Mouse (Mus musculus) hindlimb bud, embryonic 11.5 days (tissue): ENCODE results near the gene Tspan4.

Source experiments
- DNase-seq: peaks from one replicate; pipeline ENCODE4 v3.0.0-alpha.2; 2012; ENCODE audit warnings: low read depth, low spot score; ENCODE audit errors: extremely low spot score

The Tspan4 gene

DNA sequence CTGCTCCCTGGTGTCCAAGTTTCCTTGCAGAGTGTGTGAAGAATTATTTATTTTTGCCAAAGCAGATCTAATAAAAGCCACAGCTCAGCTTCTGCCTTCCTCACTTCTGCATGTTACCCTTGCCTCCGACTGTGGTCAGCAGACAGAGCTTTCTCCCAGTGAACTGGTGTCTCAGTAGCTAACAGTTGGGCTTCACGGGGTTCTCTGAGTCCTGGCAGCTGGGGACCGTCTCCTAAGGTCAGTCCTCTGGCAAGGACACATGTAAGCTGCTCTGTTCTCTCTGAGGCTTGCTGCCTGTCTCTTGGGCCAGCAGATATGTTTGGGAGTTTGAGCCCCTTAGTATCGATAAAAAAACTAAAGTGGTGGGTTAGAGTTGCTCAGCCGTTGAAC is 15.0 kb upstream of the Tspan4 start:
- DNase-seq = no peak

DNA sequence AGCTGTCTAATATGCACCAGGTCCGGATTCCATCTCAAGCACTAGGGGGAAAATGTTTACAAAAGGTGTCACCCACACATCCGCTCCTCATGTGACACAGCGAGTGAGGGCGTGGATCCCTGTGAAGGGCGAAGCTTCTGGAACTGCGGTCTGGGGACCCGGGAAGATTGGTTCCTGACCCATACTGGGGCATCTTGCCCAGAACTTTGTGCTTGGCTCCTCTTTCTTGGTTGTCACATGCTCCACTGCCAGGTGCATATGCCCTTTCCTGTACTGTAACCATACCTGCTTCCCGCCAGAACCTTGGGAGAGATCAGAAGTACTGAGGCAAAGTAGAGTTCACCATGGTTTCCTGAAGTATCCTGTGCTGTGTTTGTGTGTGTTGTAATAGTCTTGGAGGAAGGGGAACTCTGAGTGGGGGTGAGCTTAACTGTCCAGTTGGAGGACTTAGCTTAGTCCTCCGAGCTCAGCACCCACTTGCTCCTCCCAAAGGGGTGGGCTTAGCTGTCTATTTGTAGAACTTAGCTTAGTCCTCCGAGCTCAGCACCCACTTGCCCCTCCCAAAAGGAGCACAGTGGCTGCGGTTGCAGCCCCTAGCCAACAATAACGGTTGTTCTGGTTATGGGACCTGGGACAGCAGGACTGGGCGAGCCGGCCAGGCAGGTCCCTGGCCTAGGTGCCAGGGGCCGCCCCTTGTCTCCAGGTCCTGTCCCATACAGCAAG is 14.5 kb upstream of the Tspan4 start, which contains the start of gene Cracr2b:
TSS of gene Cracr2b (plus strand) at position 704 of the 723 bp plus-strand sequence.
- DNase-seq = no peak

DNA sequence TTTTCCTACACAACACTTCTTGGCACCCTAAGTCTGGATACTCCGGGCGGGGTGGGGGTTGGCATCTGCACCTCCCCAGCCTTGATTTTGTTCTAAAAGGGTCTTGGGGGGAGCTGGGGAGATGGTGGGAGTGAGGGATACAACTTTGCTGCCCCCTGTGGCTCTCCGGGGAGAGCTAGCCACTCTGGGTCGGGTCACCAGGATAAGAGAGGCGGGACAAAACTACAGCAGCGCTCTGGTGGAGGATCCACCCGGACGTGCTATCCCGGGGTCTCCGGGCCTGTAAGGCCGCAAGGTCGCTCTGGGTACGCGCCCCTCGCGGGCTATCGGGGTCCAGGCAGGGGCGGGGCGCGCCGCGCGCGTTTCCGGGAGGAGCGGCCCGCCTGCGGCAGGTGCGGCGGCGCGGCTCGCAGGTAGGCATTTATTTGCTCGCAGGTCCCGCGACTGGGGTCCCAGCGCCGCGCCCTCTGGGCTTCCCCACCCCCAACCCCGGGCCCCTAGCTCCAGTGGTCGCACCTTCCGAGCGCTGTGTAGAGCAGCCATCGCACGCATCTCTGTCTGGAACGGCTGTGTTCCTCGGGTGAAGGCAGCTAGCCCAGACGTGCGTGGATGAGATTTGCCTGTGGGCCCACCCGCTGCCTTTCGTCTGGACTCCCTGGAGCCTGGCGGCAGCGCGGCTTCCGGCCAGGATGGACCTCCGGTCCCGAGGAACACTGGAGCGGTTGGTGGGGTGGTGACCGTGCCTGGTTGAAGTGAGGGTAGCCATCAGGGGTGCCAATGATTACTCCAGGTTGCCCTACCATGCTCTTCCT is 13.3 kb upstream of the Tspan4 start:
- no peak for DNase-seq

DNA sequence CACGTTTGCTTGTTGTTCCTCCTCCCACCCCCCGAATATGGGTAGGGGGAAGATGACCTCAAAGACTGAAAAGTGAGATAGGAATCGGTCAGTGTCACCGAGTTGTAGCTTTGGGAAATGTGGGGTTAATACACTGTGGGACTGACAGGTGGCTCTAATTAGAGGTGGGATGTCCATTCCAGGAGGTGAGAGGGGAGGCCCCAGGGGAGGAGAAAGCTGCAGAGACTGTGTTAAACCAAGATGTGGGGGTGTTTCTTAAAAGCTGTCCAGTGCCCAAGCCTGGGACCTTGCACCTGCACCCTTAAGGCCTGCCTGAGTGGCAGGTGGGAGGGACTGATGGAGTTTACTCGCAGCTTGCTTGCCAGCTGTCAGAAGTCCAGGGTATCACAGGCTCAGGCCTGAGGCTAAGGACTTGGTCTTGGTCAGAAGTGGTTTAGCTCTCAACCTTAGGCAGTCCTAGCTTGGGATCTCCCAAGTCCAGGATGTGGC is 12.7 kb upstream of the Tspan4 start:
- DNase-seq = no peak

DNA sequence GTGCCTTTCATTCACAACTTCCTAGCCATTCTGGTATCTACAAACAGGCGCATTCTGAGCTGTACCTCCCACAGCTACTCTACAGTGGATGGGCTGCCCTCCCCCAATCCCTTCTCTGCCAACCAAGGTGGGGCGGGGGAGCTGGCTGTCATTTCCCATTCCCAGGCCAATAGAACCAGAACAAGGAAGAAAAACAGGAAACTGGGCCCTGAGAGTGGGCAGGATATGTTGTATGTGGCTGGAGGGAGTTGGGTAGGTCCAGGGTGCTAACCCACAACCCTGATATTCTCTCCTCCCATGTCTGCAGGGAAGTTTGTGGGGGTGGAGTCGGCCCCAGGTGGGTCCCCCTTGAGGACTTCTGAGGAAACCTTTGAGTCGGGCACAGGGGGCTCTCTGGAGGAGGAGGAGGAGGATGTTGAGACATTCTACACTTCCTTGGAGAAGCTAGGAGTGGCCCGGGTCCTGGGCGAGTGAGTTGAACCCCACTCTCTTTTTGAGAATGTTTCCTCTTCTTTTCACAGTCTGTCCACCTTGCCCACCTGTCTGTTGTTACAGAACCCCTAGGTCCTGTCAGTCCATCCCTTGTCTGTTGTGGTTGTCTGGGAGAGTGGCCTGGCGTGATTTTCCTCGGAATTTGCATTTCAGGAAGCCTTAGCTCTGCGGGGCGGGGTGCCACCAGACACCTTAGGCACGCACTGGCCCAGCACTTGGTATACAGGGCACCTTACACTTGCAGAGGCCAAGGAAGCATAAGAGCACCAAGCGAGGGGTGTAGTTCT is 11.0 kb upstream of the Tspan4 start:
- DNase-seq = no peak

- no peak for DNase-seq
Observed at GRCm38 (mm10) chr7:141464603-141465201, 10.3 kb upstream of the Tspan4 start.

- no peak for DNase-seq
Observed at GRCm38 (mm10) chr7:141465388-141466044, 9.5 kb upstream of the Tspan4 start.

- DNase-seq = no peak
Observed at GRCm38 (mm10) chr7:141466045-141466394, 9.0 kb upstream of the Tspan4 start.

- DNase-seq = no peak
Observed at GRCm38 (mm10) chr7:141466607-141467148, 8.4 kb upstream of the Tspan4 start.

DNA sequence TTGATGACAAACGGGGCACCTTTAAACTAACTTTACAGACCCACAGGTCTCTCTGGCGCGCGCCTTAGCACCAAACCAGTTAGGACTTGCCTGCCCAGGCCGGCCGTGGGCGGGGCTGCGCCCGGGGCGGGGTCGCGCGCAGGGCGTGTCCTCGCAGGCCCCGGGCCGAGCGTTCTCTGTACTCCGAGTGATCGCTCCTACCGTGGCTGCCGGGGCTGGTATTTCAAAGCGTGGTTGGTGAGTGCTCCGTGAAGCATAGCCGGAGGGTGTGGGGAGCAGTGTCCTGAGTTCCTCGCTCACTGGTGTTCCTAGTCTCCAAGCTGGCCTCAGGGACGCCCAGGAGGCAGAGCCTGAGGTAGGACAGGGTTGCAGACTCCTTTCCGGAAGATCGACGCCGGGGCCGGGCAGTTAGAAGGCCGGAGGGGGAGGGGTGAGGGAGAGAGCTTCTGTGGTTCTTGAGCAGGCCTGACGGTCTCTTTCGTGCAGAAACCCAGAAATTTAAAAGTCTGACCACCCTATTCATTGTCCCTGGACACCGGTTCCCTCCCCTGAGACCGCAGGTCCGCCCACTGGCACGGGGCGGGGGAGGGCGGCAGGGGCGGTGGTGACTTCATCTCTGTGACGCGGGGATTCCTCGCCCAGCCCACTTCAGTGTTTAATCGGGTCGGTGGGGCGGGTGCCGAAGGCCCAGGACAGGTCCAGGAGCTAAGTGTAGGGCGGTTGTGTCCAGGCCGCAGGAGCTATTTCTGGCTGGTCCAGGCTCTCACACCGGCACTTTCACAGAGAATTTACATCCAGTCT is 7.6 kb upstream of the Tspan4 start, which contains the start of gene Cd151:
TSS of gene Cd151 (plus strand) at position 163 of the 801 bp plus-strand sequence.
- no peak for DNase-seq

DNA sequence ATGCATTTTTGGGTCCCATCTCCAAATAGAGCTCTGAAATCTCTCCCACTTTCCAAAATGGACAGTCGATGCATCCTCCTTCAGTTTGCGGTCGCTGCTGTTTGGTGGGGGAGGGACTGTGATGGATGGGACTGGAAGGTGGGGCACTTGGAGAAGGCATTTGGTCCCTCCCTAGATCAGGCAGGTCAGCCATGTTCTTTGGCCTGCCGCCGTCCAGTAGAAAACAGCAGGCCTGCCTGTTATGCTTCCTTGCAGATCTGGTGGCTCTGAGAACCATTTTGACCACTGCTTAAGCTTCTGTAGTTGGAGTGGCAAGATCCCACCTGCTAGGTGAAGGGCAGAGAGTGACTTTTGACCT is 6.9 kb upstream of the Tspan4 start:
- no peak for DNase-seq

- no peak for DNase-seq
Observed at GRCm38 (mm10) chr7:141468522-141469211, 6.4 kb upstream of the Tspan4 start.

DNA sequence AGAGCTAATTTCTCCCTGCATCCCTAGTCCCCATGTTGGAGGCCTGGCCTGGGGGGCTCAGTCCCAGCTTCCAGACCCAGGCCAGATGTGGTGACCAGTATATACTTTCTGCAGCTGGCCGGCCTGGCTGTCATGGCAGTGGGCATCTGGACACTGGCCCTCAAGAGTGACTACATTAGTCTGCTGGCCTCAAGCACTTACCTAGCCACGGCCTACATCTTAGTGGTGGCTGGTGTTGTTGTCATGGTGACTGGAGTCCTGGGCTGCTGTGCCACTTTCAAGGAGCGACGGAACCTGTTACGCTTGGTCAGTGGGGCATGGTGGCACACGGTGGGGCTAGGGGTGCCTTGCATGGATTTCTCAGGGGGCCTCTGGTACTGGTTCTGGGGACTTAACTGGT is 5.7 kb upstream of the Tspan4 start:
- DNase-seq = no peak

GRCm38 (mm10) chr7:141469901-141470636 is 5.0 kb upstream of the Tspan4 start:
- no peak for DNase-seq

- no peak for DNase-seq
Observed at GRCm38 (mm10) chr7:141470637-141470944, 4.4 kb upstream of the Tspan4 start.

DNA sequence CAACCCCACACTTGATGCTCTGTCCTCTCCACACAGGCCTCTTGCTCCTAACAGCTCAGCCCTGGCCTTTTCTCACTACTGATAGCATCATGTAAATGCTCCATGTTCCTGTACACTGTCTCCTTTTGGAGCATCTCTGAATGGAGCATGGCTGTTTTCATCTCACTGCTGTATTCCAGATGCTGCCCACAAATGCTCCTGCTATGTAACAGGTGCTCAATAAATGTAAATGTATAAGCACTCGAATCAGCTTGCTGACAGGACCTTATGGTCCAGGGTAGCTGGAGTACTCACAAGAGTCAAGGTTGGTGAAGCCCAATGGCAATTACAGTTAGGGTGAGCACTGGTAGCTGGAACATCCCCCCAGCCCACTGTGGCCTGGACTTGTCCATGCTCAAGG is 3.8 kb upstream of the Tspan4 start:
- DNase-seq = no peak

DNA sequence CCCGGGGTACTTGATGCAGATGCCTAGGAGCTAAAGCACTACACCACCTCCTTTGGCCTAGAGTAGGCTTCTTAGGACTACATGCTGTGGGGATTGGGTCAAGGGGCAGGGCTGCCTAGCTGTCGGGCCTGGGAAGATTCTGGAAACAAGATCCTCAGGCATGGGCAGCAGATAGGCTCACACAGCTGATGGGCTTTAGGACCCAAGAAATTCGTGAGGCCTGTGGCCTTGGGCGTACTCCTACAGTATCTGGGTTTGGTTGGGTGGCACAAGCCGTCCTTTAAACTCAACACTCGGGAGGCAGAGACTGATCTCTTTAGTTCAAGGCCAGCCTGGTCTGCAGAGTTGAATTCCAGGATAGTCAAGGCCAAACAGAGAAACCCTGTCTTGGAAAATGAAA is 2.8 kb upstream of the Tspan4 start:
- no peak for DNase-seq

DNA sequence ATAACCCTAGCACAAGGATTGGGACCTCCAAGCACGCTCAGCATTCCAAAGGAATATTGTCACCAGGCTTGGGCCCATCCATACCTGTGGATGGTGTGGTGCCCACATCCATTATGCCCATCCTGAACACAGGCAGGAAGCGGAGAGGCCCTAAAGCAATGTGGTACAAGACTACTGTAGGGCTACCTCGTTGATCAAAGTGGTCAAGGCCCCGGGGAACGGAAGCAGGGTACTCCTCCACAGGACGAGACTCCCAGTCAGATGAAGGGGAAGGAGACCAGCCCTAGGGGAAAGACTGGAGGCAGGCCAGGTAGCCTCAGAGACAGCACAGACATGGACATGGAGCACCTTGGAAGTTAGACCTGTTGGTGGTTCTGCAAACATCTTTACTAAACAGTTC is 2.3 kb upstream of the Tspan4 start:
- no peak for DNase-seq
